Mouse (Mus musculus): ENCODE measurements around the gene Bmyc. TPM values are rescaled to one million over a fixed set of nuclear protein-coding genes. Genes with fewer than 3 reads are reported as not detected.

Bmyc gene
- 6.3 and 15.9 TPM in 2 replicates for total RNA-seq (2014; rRNA removed; ENCODE audit: low replicate concordance)
- polyA plus RNA-seq (2015; fragmentation: Nextera tagmentation; extraction: Ambion mirVana) = 35.3 and 38.7 TPM in 2 replicates

GRCm38 (mm10) chr2:25706643-25707481 is at the start of gene Bmyc:
Gene Bmyc (plus strand): TSS chr2:25706739.
- WGBS = under 1% methylated on average over 76 of the region's 78 CpGs

GRCm38 (mm10) chr2:25657246-25657645 is 49.3 kb upstream of the Bmyc start:
- no peaks in the 10 kb centered on the region for H3K27me3 ChIP-seq (ENCODE audit: control insufficient read depth, insufficient read depth, low read length)
- WGBS = 54% methylated on average over 4 of the region's 4 CpGs
- TF ChIP-seq CTCF (IDR thresholded peaks at IDR 0.05; ENCODE audit: low read depth) (no peak), EP300 (IDR thresholded peaks at IDR 0.05; ENCODE audit: low read depth) (no peak)
- no peak overlapping the region for H3K9ac ChIP-seq (replicated peaks; ENCODE audit: low read depth, low read length)
- no peak overlapping the region for H3K4me3 ChIP-seq (ENCODE audit: low read depth, low read length)
- no peaks in the 10 kb centered on the region for H3K4me1 ChIP-seq (ENCODE audit: control insufficient read depth, insufficient read depth)
- no peaks in the 10 kb centered on the region for H3K9me3 ChIP-seq (replicated peaks; ENCODE audit: control insufficient read depth, low read length)
- no peak overlapping the region for H3K4me2 ChIP-seq (ENCODE audit: low read depth, low read length)
- DNase-seq (ENCODE audit: low spot score) (no peak), ATAC-seq (ENCODE audit: insufficient read depth, low read depth) (no peak)
- no peak overlapping the region for H3K27ac ChIP-seq (ENCODE audit: low read depth)
- H3K36me3 ChIP-seq (replicated peaks; ENCODE audit: control insufficient read depth, insufficient read depth, low read length) = no peaks in the 10 kb centered on the region

More at GRCm38 (mm10) chr2:25706643-25707481, at the start of gene Bmyc:
- ATAC-seq (ENCODE audit: insufficient read depth, low read depth) = peak; percentile 89
- Histone ChIP-seq H3K27me3 (ENCODE audit: control insufficient read depth, insufficient read depth, low read length) (no peaks in the 10 kb centered on the region), H3K27ac (ENCODE audit: low read depth) (peak within 1 kb of the TSS; percentile 48; the same call in 1 of the 2 replicates), H3K4me3 (ENCODE audit: low read depth, low read length) (peak within 1 kb of the TSS; percentile 76), H3K4me1 (ENCODE audit: control insufficient read depth, insufficient read depth) (peaks cover 8% of the 10 kb centered on the region; the same call in 1 of the 2 replicates), H3K36me3 (replicated peaks; ENCODE audit: control insufficient read depth, insufficient read depth, low read length) (no peaks in the 10 kb centered on the region), H3K9ac (replicated peaks; ENCODE audit: low read depth, low read length) (peak within 1 kb of the TSS; percentile 69), H3K9me3 (replicated peaks; ENCODE audit: control insufficient read depth, low read length) (no peaks in the 10 kb centered on the region), H3K4me2 (ENCODE audit: low read depth, low read length) (peak within 1 kb of the TSS; percentile 96)
- DNase-seq (ENCODE audit: low spot score) = peak; percentile 75
- TF ChIP-seq CTCF (IDR thresholded peaks at IDR 0.05; ENCODE audit: low read depth) (peak; percentile 70), EP300 (IDR thresholded peaks at IDR 0.05; ENCODE audit: low read depth) (no peak)

GRCm38 (mm10) chr2:25657652-25658051 is 48.9 kb upstream of the Bmyc start, which contains the start of gene Lcn5:
Gene Lcn5 (plus strand): TSS chr2:25657952.
- Histone ChIP-seq H3K4me3 (ENCODE audit: low read depth, low read length) (no peak within 1 kb of the TSS), H3K9me3 (replicated peaks; ENCODE audit: control insufficient read depth, low read length) (no peaks in the 10 kb centered on the region), H3K4me1 (ENCODE audit: control insufficient read depth, insufficient read depth) (no peaks in the 10 kb centered on the region), H3K9ac (replicated peaks; ENCODE audit: low read depth, low read length) (no peak within 1 kb of the TSS), H3K4me2 (ENCODE audit: low read depth, low read length) (no peak within 1 kb of the TSS), H3K27me3 (ENCODE audit: control insufficient read depth, insufficient read depth, low read length) (no peaks in the 10 kb centered on the region), H3K36me3 (replicated peaks; ENCODE audit: control insufficient read depth, insufficient read depth, low read length) (no peaks in the 10 kb centered on the region), H3K27ac (ENCODE audit: low read depth) (no peak within 1 kb of the TSS)
- TF ChIP-seq EP300 (IDR thresholded peaks at IDR 0.05; ENCODE audit: low read depth) = no peak
- no peak for TF ChIP-seq CTCF (IDR thresholded peaks at IDR 0.05; ENCODE audit: low read depth)
- no peak for ATAC-seq (ENCODE audit: insufficient read depth, low read depth)
- no peak for DNase-seq (ENCODE audit: low spot score)

- 85% methylated on average over 8 of the region's 8 CpGs for WGBS
- no peak for DNase-seq (ENCODE audit: low spot score)
- TF ChIP-seq CTCF (IDR thresholded peaks at IDR 0.05; ENCODE audit: low read depth) (no peak), EP300 (IDR thresholded peaks at IDR 0.05; ENCODE audit: low read depth) (no peak)
Measured at GRCm38 (mm10) chr2:25660279-25660678, 46.3 kb upstream of the Bmyc start.

GRCm38 (mm10) chr2:25661245-25661970 is 45.1 kb upstream of the Bmyc start:
- DNase-seq (ENCODE audit: low spot score) (no peak), ATAC-seq (ENCODE audit: insufficient read depth, low read depth) (no peak)
- no peaks in the 10 kb centered on the region for H3K9me3 ChIP-seq (replicated peaks; ENCODE audit: control insufficient read depth, low read length)
- no peak overlapping the region for H3K9ac ChIP-seq (replicated peaks; ENCODE audit: low read depth, low read length)
- H3K36me3 ChIP-seq (replicated peaks; ENCODE audit: control insufficient read depth, insufficient read depth, low read length) = no peaks in the 10 kb centered on the region
- no peak overlapping the region for H3K27ac ChIP-seq (ENCODE audit: low read depth)
- H3K4me1 ChIP-seq (ENCODE audit: control insufficient read depth, insufficient read depth) = no peaks in the 10 kb centered on the region
- 67% methylated on average over 6 of the region's 6 CpGs for WGBS
- H3K27me3 ChIP-seq (ENCODE audit: control insufficient read depth, insufficient read depth, low read length) = no peaks in the 10 kb centered on the region
- no peak for TF ChIP-seq CTCF (IDR thresholded peaks at IDR 0.05; ENCODE audit: low read depth)
- H3K4me3 ChIP-seq (ENCODE audit: low read depth, low read length) = no peak overlapping the region
- no peak overlapping the region for H3K4me2 ChIP-seq (ENCODE audit: low read depth, low read length)

More at GRCm38 (mm10) chr2:25660279-25660678, 46.3 kb upstream of the Bmyc start:
- no peaks in the 10 kb centered on the region for H3K4me1 ChIP-seq (ENCODE audit: control insufficient read depth, insufficient read depth)
- no peak overlapping the region for H3K9ac ChIP-seq (replicated peaks; ENCODE audit: low read depth, low read length)
- H3K9me3 ChIP-seq (replicated peaks; ENCODE audit: control insufficient read depth, low read length) = no peaks in the 10 kb centered on the region
- no peak overlapping the region for H3K4me3 ChIP-seq (ENCODE audit: low read depth, low read length)
- H3K36me3 ChIP-seq (replicated peaks; ENCODE audit: control insufficient read depth, insufficient read depth, low read length) = no peaks in the 10 kb centered on the region
- ATAC-seq (ENCODE audit: insufficient read depth, low read depth) = no peak
- no peaks in the 10 kb centered on the region for H3K27me3 ChIP-seq (ENCODE audit: control insufficient read depth, insufficient read depth, low read length)
- no peak overlapping the region for H3K4me2 ChIP-seq (ENCODE audit: low read depth, low read length)
- H3K27ac ChIP-seq (ENCODE audit: low read depth) = no peak overlapping the region

All from heart, postnatal 0 days (tissue).